Mouse (Mus musculus): Measurements from ENCODE around the gene Cog7. TPM values are rescaled to one million over a fixed set of nuclear protein-coding genes. Genes with fewer than 3 reads are reported as not detected.
A peak's percentile ranks its signal among the peaks of the same experiment; 100 is the strongest.

Cog7 gene
- polyA plus RNA-seq, 1 experiment from 2014 or later = 24.8 TPM

DNA sequence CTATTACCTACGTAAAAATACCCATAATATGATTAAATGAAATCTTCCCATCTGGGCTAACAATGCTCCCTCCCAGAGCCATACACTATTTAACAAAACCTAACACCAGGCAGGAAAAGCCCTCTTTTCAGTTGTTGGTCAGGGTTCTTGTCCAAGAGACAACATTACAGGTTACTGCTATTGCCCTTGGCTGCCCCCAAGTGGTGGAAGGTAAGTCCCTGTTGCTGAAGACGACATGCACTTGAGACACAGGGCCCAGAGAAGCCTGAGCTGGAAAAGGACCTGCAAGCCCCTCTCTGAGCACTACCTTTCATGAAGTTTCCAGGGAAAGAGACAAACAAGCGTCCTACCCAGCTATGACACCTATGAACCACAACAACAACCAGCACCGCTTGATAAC, 6.5 kb downstream of the Cog7 start:
- Histone ChIP-seq H3K9me3 (no peaks in the 10 kb centered on the region), H3K4me1 (peaks cover 4% of the 10 kb centered on the region; the same call in 1 of the 2 replicates), H3K36me3 (peaks cover 56% of the 10 kb centered on the region), H3K27me3 (no peaks in the 10 kb centered on the region), H3K9ac (no peak overlapping the region), H3K4me2 (no peak overlapping the region), H3K4me3 (no peak overlapping the region), H3K27ac (no peak overlapping the region)
- ATAC-seq (ENCODE audit: insufficient number of reproducible peaks, low FRiP score, low TSS enrichment, low read depth) = no peak
- 54% methylated on average over 4 of the region's 4 CpGs for WGBS

DNA sequence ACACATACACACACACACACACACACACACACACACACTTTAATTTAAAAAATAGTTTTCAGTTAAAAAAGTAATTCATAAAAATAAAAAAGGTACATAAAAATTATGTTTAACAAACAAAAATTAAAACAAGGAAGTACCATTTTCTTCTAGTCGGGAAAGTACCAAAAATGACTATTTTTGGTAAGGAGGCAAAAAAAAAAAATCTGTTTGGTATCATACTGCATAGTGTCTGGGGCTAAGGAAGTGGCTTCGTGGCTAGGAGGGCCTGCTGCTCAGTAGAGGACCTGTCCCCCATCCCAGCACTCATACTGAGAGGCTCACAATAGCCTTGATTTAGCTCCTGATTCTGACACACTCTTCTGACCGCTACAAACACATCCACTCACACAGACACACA, 9.8 kb downstream of the Cog7 start:
- H3K36me3 ChIP-seq = peaks cover 56% of the 10 kb centered on the region
- no peak overlapping the region for H3K4me3 ChIP-seq
- H3K27ac ChIP-seq = no peak overlapping the region
- WGBS = 83% methylated on average over 3 of the region's 3 CpGs
- H3K9ac ChIP-seq = no peak overlapping the region
- ATAC-seq (ENCODE audit: insufficient number of reproducible peaks, low FRiP score, low TSS enrichment, low read depth) = no peak
- no peak overlapping the region for H3K4me2 ChIP-seq
- H3K4me1 ChIP-seq = no peaks in the 10 kb centered on the region
- H3K9me3 ChIP-seq = no peaks in the 10 kb centered on the region
- H3K27me3 ChIP-seq = no peaks in the 10 kb centered on the region

DNA sequence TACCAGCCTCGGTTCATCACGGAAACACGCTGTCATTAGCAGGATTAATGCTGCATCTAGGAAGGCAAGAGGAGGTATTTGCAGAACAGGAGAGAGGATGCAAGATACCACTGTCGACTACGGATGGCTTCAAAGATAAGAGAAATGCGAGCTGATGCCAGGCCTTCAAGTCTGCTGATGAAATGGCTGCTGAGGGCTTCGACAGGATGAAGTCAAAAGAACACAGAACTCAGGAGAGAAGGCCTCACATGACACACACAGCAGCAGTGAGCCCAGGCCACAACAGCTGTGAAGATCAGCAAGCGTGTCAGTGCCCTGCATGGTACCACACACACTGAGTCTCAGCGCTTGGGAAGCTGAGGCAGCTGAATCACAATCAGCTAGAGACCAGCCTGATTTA, 11.3 kb downstream of the Cog7 start:
- WGBS = 87% methylated on average over 9 of the region's 9 CpGs
- no peak overlapping the region for H3K4me2 ChIP-seq
- no peak overlapping the region for H3K9ac ChIP-seq
- no peaks in the 10 kb centered on the region for H3K27me3 ChIP-seq
- H3K36me3 ChIP-seq = peaks cover 50% of the 10 kb centered on the region
- H3K4me1 ChIP-seq = no peaks in the 10 kb centered on the region
- no peaks in the 10 kb centered on the region for H3K9me3 ChIP-seq
- H3K4me3 ChIP-seq = no peak overlapping the region
- no peak for ATAC-seq (ENCODE audit: insufficient number of reproducible peaks, low FRiP score, low TSS enrichment, low read depth)
- H3K27ac ChIP-seq = no peak overlapping the region

DNA sequence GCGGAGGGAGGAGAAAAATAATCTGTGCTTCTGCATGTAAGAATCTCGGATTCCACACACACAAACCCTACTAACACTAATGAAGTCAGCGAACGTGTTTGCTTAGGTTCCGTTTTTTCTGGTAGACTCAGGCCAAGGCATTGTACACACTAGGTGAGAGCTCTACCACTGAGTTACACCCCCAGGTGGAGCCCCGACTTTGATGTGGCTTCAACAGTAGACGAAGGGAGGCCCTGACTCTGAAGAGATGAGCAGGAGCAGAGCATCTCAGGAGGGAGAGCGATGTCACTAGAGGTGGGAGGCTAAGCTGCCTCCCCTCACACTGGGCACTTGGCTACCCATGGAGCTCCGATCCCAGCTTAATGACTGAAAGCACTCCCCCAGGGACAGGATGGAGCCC, 12.7 kb downstream of the Cog7 start:
- no peak for ATAC-seq (ENCODE audit: insufficient number of reproducible peaks, low FRiP score, low TSS enrichment, low read depth)
- WGBS = 83% methylated on average over 9 of the region's 9 CpGs
- H3K36me3 ChIP-seq = peaks cover 50% of the 10 kb centered on the region

DNA sequence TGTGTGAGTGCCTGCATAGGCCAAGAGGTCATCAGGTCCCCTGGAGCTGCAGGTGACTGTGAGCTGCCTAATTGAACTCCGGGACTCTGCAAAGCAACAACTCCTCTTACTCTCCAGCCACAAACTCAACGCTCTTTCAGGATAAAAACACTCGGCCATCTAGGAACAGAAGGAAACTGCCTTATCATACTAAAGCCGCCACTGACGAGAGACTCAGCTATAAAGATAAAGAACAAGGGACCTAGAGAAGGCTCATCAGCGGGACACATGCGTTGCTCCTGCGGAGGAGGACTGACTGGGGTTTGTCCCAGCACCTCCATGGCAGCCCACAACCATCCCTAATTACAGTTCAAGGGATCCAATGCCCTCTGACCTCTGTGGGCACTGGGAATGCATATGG, 13.3 kb downstream of the Cog7 start:
- Histone ChIP-seq H3K36me3 (peaks cover 50% of the 10 kb centered on the region), H3K4me3 (no peak overlapping the region), H3K9me3 (no peaks in the 10 kb centered on the region), H3K27me3 (no peaks in the 10 kb centered on the region), H3K4me2 (no peak overlapping the region), H3K27ac (no peak overlapping the region), H3K4me1 (no peaks in the 10 kb centered on the region), H3K9ac (no peak overlapping the region)
- no peak for ATAC-seq (ENCODE audit: insufficient number of reproducible peaks, low FRiP score, low TSS enrichment, low read depth)
- WGBS = 77% methylated on average over 8 of the region's 8 CpGs

More for the DNA sequence above, 12.7 kb downstream of the Cog7 start:
- Histone ChIP-seq H3K4me2 (no peak overlapping the region), H3K27ac (no peak overlapping the region), H3K27me3 (no peaks in the 10 kb centered on the region), H3K9me3 (no peaks in the 10 kb centered on the region), H3K4me3 (no peak overlapping the region), H3K9ac (no peak overlapping the region), H3K4me1 (no peaks in the 10 kb centered on the region)

DNA sequence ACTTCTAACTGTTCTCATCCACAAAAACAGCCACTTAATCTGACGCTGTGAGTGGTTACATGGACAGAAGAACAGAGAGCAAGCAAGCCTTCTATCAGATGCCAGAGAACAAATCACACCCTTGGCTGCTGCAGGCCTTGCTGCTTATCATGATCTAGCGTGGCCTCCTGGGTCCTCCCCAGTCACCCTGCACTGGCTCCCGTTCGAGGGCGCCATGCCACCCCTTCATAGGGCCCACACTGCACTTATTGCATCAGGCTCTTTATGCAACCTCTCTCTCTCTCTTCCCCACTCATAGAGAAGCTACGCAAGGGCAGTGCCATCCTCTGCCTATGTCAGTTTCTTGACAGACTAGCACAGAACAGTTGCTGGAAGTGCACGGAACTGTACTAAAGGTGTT, 15.3 kb downstream of the Cog7 start:
- Histone ChIP-seq H3K36me3 (peaks cover 55% of the 10 kb centered on the region), H3K27me3 (no peaks in the 10 kb centered on the region), H3K9ac (no peak overlapping the region), H3K4me3 (no peak overlapping the region), H3K4me2 (no peak overlapping the region), H3K9me3 (no peaks in the 10 kb centered on the region), H3K4me1 (no peaks in the 10 kb centered on the region), H3K27ac (no peak overlapping the region)
- no peak for ATAC-seq (ENCODE audit: insufficient number of reproducible peaks, low FRiP score, low TSS enrichment, low read depth)
- 82% methylated on average over 7 of the region's 7 CpGs for WGBS

DNA sequence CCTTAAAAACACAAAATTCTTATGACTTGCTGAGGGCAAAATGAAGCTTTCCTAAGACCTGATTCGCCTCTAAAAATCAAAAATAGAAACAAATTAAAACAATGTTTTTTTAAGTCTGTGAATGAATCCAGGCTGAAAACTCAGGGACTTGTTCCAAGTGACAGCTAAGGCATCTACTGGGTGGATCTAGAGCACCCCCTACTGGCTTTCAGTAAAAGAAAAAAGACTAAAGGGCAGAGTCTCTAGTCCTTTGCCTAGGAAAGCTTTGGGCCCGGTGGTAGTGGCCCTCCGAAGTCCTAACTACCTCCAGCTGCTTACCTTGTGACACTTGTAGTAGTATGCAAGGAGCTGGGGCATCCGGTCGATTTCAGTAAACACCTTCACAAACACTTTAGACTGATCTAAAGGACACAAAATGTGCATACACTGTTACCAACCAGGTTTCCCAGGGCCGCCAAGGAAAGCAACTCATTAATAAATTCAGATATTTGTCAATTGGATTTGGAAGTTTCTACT, 17.6 kb downstream of the Cog7 start:
- H3K9ac ChIP-seq = no peak overlapping the region
- H3K27ac ChIP-seq = no peak overlapping the region
- H3K27me3 ChIP-seq = no peaks in the 10 kb centered on the region
- 61% methylated on average over 6 of the region's 6 CpGs for WGBS
- peaks cover 53% of the 10 kb centered on the region for H3K36me3 ChIP-seq
- H3K4me2 ChIP-seq = no peak overlapping the region
- no peaks in the 10 kb centered on the region for H3K9me3 ChIP-seq
- H3K4me1 ChIP-seq = no peaks in the 10 kb centered on the region
- H3K4me3 ChIP-seq = no peak overlapping the region
- ATAC-seq (ENCODE audit: insufficient number of reproducible peaks, low FRiP score, low TSS enrichment, low read depth) = no peak

DNA sequence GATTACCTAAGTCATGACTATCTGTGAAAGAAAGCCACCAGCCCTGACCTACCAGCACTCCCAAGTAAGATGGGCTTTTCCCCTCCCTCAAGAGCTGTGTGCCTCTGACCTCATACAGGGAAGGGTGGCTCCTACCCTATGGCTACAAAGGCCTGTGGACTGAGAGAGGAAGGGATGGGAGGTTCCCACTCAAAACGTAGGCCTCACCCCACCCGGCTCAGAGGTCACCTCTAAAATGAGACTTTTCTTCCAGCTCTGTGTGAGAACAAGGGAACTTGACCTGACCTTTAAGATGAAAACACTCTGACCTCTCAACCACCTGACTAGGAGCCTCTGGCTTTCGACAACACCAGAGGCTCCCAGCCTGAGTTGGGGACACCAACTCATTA, 18.9 kb downstream of the Cog7 start:
- H3K9ac ChIP-seq = no peak overlapping the region
- no peak overlapping the region for H3K4me2 ChIP-seq
- H3K4me3 ChIP-seq = no peak overlapping the region
- H3K36me3 ChIP-seq = peaks cover 48% of the 10 kb centered on the region
- no peaks in the 10 kb centered on the region for H3K9me3 ChIP-seq
- H3K27me3 ChIP-seq = no peaks in the 10 kb centered on the region
- 72% methylated on average over 3 of the region's 3 CpGs for WGBS
- ATAC-seq (ENCODE audit: insufficient number of reproducible peaks, low FRiP score, low TSS enrichment, low read depth) = no peak
- H3K4me1 ChIP-seq = no peaks in the 10 kb centered on the region
- H3K27ac ChIP-seq = no peak overlapping the region

DNA sequence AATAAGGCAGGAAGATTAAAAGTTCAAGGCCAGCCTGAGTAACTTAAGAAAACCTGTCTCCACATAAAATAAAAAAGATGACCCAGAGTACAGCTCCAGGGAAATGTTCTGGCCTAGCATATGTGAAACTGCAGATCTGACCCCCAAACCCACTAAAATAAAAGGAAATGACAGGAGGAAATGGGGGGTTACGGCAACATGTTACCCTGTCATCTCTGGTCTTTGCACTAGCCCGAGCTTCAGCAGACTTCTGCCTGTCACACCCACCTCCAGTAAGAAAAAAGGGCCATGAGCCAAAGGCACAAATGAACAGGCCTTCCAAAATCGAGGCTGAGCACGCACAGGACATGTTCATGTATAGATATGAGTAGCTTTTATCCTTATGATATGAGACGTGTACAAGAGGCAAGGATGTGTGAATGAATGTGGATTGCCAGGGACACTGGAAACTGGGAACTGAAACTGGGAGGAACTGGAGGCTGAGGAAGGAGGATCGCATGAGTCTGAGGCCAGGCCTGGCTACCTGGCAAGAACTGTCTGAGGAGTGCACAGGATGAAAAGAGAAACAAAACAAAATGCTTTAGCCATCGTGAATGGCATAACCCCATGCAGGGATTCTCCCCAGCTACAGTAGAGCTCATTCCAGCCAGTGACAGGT, 19.5 kb downstream of the Cog7 start:
- WGBS = 84% methylated on average over 7 of the region's 7 CpGs
- no peak for ATAC-seq (ENCODE audit: insufficient number of reproducible peaks, low FRiP score, low TSS enrichment, low read depth)
- H3K36me3 ChIP-seq = peaks cover 48% of the 10 kb centered on the region

DNA sequence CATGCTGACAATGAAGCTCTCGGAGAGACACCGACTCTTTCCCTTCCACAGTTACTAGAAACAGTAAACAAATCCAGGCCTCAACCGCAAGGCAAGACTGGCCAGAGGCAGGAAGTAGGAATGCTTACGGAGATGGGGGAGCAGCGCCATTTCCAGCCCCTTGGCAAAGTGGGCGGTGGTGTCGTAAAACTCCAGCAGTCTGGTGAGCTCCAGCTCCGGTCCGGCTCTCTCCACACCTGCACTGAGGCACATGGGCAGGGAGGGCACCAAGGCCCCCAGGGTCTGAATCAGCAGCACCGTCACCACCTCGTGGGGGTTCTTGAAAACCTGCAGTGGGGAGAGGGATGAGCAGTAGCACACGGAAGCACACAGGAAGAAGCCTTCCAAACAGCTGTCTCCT, 25.7 kb downstream of the Cog7 start:
- H3K9me3 ChIP-seq = no peaks in the 10 kb centered on the region
- peak; percentile 67; the same call in 1 of the 2 replicates for ATAC-seq (ENCODE audit: insufficient number of reproducible peaks, low FRiP score, low TSS enrichment, low read depth)

More for the DNA sequence above, 19.5 kb downstream of the Cog7 start:
- Histone ChIP-seq H3K9ac (no peak overlapping the region), H3K4me1 (no peaks in the 10 kb centered on the region), H3K27ac (no peak overlapping the region), H3K4me2 (no peak overlapping the region), H3K4me3 (no peak overlapping the region), H3K27me3 (no peaks in the 10 kb centered on the region), H3K9me3 (no peaks in the 10 kb centered on the region)

DNA sequence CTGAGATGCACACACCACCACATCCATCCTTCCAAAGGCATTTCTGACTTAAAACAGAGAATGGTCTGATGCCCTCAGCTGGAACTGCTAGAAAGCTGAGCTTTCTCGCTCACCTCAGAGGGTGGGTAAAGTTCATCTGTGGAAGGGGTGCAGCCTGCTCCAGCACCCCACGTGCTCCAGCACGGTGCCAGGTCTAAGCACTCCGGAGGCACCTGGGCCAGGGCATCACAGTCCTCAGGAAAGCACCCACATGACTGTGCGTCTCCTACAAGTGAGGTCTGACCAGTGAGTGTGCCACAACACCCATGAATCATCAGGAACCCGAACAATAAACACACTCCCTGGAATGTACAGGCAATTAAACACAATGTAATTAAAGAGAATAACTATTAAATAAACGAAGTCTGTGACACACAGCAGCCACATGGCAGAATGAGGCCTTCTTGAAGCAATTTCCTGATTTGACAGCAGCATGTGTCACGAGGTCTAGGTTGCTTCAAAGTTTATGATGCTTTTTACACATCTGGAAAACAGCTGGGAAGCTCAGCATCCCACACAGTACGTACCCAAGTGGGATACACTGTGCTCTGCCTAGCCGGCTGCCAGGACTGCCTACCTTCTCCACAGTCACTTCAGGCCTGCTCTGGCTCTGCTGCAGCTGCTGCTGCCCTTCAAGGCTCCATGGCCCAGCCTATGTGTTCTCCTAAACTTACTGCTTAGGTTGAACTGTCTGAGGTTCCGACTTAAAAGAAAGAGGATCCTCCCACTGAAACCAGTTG, 26.4 kb downstream of the Cog7 start:
- H3K9me3 ChIP-seq = no peaks in the 10 kb centered on the region
- H3K4me1 ChIP-seq = peaks cover 12% of the 10 kb centered on the region
- H3K27ac ChIP-seq = no peak overlapping the region
- 0 out of 2 replicates have a peak, but pooled peaks have one; percentile 36 for ATAC-seq (ENCODE audit: insufficient number of reproducible peaks, low FRiP score, low TSS enrichment, low read depth)
- H3K27me3 ChIP-seq = no peaks in the 10 kb centered on the region
- H3K9ac ChIP-seq = no peak overlapping the region
- H3K4me2 ChIP-seq = no peak overlapping the region
- 44% methylated on average over 11 of the region's 11 CpGs for WGBS
- H3K4me3 ChIP-seq = no peak overlapping the region
- H3K36me3 ChIP-seq = peaks cover 36% of the 10 kb centered on the region

More for the DNA sequence above, 25.7 kb downstream of the Cog7 start:
- Histone ChIP-seq H3K4me2 (no peak overlapping the region), H3K27me3 (no peaks in the 10 kb centered on the region), H3K4me1 (peaks cover 12% of the 10 kb centered on the region), H3K4me3 (no peak overlapping the region), H3K9ac (no peak overlapping the region), H3K36me3 (peaks cover 34% of the 10 kb centered on the region), H3K27ac (no peak overlapping the region)
- WGBS = 18% methylated on average over 12 of the region's 12 CpGs

DNA sequence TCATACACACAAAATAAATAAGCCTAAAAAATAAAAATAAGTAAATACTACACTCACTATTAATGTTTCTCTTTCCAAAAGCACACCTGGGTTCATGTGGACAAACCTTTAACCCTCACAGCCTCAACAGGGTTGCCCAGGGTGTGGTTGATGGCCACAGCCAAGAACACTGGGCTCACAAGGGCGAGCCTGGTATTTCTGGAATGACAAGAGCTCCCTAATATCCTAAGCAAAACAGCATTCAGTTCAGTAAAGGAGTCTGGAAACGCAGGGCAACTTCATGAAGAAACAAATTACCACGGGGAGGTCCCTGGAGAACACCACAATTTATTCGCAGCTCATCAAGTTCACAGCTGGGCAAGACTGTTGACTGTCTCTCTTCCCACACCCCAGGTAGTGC, 34.0 kb downstream of the Cog7 start:
- H3K9ac ChIP-seq = no peak overlapping the region
- no peaks in the 10 kb centered on the region; the same call in 1 of the 2 replicates for H3K9me3 ChIP-seq
- no peak overlapping the region for H3K27ac ChIP-seq
- H3K36me3 ChIP-seq = peaks cover 39% of the 10 kb centered on the region
- no peaks in the 10 kb centered on the region for H3K27me3 ChIP-seq
- H3K4me3 ChIP-seq = no peak overlapping the region
- no peak for ATAC-seq (ENCODE audit: insufficient number of reproducible peaks, low FRiP score, low TSS enrichment, low read depth)
- H3K4me2 ChIP-seq = no peak overlapping the region
- 65% methylated on average over 4 of the region's 4 CpGs for WGBS
- no peaks in the 10 kb centered on the region for H3K4me1 ChIP-seq
